Mouse (Mus musculus) embryonic facial prominence, embryonic 11.5 days (tissue): ENCODE results near the gene Tal1. TPM values are rescaled to one million over a fixed set of nuclear protein-coding genes. Genes with fewer than 3 reads are reported as not detected.
A peak's percentile ranks its signal among the peaks of the same experiment; 100 is the strongest.

Experiments
- ATAC-seq: fragments of 200-750 bp; cut with Nextera tagmentation; replicated peaks from 2 replicates; pipeline ENCODE4 v1.8.0; 2017; ENCODE audit warnings: low read depth; ENCODE audit not compliant: insufficient number of reproducible peaks, low FRiP score, low TSS enrichment
- DNase-seq: peaks from one replicate; pipeline ENCODE4 v3.0.0-alpha.2; 2015; ENCODE audit warnings: low spot score
- H3K27ac ChIP-seq: fragments of 300-500 bp; sonication (generic); replicated peaks from 2 replicates; pipeline ENCODE4 v1.5.1; 2014; ENCODE audit warnings: mild to moderate bottlenecking, low read depth, low read length, control low read depth
- H3K27me3 ChIP-seq: fragments of 300-500 bp; sonication (generic); 2 replicates; pipeline ENCODE4 v1.6.1; 2014; ENCODE audit warnings: mild to moderate bottlenecking, low read length, moderate library complexity, mixed read lengths; ENCODE audit not compliant: control insufficient read depth, insufficient read depth
- H3K36me3 ChIP-seq: fragments of 300-500 bp; sonication (generic); replicated peaks from 2 replicates; pipeline ENCODE4 v1.6.1; 2014; ENCODE audit warnings: low read depth, mild to moderate bottlenecking, low read length, moderate library complexity, mixed read lengths; ENCODE audit not compliant: control insufficient read depth, insufficient read depth
- H3K4me1 ChIP-seq: fragments of 300-500 bp; sonication (generic); 2 replicates; pipeline ENCODE4 v1.6.1; 2014; ENCODE audit warnings: low read length, mixed read lengths; ENCODE audit not compliant: control insufficient read depth, insufficient read depth
- H3K4me2 ChIP-seq: fragments of 300-500 bp; sonication (generic); 2 replicates; pipeline ENCODE4 v1.6.1; 2014; ENCODE audit warnings: low read depth, mild to moderate bottlenecking, control low read depth, low read length, moderate library complexity
- H3K4me3 ChIP-seq: fragments of 300-500 bp; sonication (generic); 2 replicates; pipeline ENCODE4 v1.5.1; 2014; ENCODE audit warnings: low read depth, low read length, control low read depth
- H3K9ac ChIP-seq: fragments of 300-500 bp; sonication (generic); replicated peaks from 2 replicates; pipeline ENCODE4 v1.6.1; 2014; ENCODE audit warnings: mild to moderate bottlenecking, control low read depth, low read length
- H3K9me3 ChIP-seq: fragments of 300-500 bp; sonication (generic); replicated peaks from 2 replicates; pipeline ENCODE4 v1.6.1; 2016; ENCODE audit warnings: mild to moderate bottlenecking, low read length, inconsistent platforms, mixed read lengths; ENCODE audit not compliant: control insufficient read depth
- WGBS: fragments of 180-500 bp; shearing (Covaris S2); extraction: QIAGEN DNeasy Blood & Tissue Kit; methylation state at CpG from one replicate; pipeline ENCODE4 v1.1.7; 2014; 5-methylcytosine and 5-hydroxymethylcytosine counted together
- polyA plus RNA-seq: library from polyadenylated mRNA; unstranded; fragments of >200 nt; fragmentation: Nextera tagmentation; extraction: Ambion mirVana; gene quantifications from 2 replicates; pipeline ENCODE4 v1.2.1, GENCODE M21; 2014

The Tal1 gene
- polyA plus RNA-seq, 1 experiment from 2014 or later = 4.8 TPM

DNA sequence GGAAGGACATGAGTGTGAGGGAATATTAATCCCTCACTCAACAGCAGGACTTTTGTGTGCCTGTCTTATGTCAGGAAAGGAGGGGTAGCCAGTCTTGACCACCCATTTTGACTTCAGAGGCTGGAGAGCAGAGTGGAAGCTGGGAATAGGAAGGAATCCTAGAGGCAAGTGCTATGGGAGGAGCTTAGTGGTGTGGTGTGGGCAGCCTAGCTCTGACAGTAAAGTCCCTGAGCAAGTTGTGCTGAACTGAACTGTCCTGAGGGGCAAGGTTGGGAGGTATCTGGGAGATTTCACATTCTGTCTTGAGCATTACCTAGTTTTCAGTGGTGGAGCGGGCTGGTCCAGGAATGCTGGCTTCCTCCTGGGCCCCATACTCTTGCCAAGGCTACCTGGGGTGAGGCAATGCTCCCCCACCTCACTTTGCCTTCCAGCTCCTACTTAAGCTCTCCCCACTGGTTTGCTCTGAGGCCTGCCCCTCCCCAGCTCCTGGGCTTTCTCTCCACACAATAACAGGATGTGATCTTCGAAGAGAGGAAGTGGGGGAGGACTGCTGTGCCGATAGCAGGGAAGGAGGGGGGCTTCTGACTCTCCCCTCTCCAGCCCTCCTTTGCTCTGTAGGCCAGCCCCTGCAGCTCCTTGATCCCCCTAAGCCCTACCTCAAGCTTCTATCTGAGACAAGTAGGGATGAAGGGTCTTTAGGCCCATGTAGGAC, 19.1 kb downstream of the Tal1 start:
- Histone ChIP-seq H3K9me3 (no peaks in the 10 kb centered on the region), H3K4me3 (no peak overlapping the region), H3K4me2 (no peak overlapping the region), H3K4me1 (no peaks in the 10 kb centered on the region), H3K9ac (no peak overlapping the region), H3K27ac (no peak overlapping the region), H3K36me3 (no peaks in the 10 kb centered on the region), H3K27me3 (no peaks in the 10 kb centered on the region)
- 41% methylated on average over 3 of the region's 3 CpGs for WGBS
- no peak for ATAC-seq
- DNase-seq = no peak

DNA sequence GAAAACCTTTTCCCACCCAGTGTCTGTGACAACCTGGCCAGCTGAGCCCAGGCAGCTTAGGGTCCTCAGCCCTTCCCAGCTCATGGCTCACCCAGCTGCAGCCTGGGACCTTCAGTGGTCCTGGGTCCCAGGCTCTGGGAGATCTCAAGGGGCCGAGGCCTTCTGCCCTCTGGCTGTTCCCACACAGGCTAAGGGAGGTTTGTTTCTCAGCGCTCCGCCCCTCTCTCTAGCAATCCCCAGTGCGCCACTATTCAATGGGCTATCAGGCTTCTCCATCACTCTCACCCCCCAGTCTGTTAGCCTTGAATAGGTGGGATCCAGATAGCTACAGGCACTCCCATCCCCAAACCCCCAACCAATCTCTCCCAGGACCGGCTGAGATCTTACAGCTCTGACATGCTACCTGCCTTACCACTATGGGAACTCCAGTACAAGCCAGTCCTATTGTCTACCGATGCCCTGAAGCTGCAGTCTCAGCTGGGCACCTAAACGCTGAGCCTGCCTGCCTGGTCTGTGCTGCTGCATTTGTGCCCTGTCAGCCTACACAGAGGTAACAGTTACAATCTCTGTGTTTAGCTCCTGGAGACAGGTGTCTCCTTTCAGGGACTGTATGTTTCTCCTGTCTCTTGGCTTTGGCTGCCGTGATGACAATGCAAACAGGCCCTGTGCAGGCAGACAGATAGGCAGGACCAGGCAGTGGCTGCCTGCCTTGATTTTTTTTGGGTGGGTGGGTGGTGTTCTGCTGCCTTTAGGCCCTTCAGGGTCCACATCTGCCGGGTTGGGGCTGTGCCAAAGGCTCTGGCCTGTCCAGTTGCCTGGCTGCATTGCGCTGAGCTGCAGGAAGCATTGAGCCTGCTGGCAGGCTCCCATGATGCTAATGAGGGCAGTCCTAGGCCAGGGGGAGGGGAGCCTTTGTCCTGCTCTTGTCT, 22.9 kb downstream of the Tal1 start:
- Histone ChIP-seq H3K9me3 (no peaks in the 10 kb centered on the region), H3K4me1 (no peaks in the 10 kb centered on the region), H3K27me3 (no peaks in the 10 kb centered on the region), H3K4me2 (no peak overlapping the region), H3K27ac (no peak overlapping the region), H3K4me3 (no peak overlapping the region), H3K9ac (no peak overlapping the region), H3K36me3 (no peaks in the 10 kb centered on the region)
- WGBS = 19% methylated on average over 10 of the region's 10 CpGs
- DNase-seq (no peak), ATAC-seq (peak; percentile 70; the same call in 1 of the 2 replicates)

DNA sequence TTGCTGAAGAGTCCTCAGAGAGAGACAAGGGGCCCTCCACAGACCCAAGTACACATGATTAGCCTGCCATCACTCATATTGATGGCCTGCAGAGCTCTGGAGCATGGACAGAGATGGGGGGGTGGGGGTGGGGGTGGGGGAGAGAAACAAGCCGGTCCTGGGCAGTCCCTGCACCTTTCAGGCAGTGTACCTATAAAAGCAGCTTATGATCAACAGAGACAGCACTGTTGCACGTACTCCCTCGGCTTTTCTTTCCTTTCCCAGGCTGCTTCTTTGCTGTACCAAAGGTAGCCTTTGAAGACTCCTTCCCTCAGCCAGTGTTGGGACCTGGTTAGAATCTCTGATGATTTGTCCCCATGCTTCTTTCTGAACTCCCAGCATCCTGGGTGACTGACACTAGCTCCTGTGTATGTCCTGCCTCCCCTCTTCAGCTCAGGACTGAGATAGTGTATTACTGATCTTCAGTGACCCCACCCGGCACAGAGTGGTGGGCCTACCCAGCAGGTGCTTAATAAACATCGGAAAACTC, 23.7 kb downstream of the Tal1 start:
- DNase-seq = no peak
- no peaks in the 10 kb centered on the region for H3K27me3 ChIP-seq
- no peak overlapping the region for H3K4me3 ChIP-seq

GRCm38 (mm10) chr4:115083031-115083430, 26.8 kb downstream of the Tal1 start:
- Histone ChIP-seq H3K9me3 (no peaks in the 10 kb centered on the region), H3K4me3 (no peak overlapping the region), H3K27ac (no peak overlapping the region), H3K27me3 (peaks cover 3% of the 10 kb centered on the region; the same call in 1 of the 2 replicates), H3K4me1 (no peaks in the 10 kb centered on the region), H3K4me2 (no peak overlapping the region), H3K36me3 (no peaks in the 10 kb centered on the region), H3K9ac (no peak overlapping the region)
- no peak for ATAC-seq
- 79% methylated on average over 3 of the region's 3 CpGs for WGBS
- DNase-seq = no peak

More for the DNA sequence above, 23.7 kb downstream of the Tal1 start:
- Histone ChIP-seq H3K36me3 (no peaks in the 10 kb centered on the region), H3K4me1 (no peaks in the 10 kb centered on the region), H3K4me2 (no peak overlapping the region), H3K9ac (no peak overlapping the region), H3K27ac (no peak overlapping the region), H3K9me3 (no peaks in the 10 kb centered on the region)
- 19% methylated on average over 5 of the region's 5 CpGs for WGBS
- no peak; the same call in none of the 2 replicates for ATAC-seq

DNA sequence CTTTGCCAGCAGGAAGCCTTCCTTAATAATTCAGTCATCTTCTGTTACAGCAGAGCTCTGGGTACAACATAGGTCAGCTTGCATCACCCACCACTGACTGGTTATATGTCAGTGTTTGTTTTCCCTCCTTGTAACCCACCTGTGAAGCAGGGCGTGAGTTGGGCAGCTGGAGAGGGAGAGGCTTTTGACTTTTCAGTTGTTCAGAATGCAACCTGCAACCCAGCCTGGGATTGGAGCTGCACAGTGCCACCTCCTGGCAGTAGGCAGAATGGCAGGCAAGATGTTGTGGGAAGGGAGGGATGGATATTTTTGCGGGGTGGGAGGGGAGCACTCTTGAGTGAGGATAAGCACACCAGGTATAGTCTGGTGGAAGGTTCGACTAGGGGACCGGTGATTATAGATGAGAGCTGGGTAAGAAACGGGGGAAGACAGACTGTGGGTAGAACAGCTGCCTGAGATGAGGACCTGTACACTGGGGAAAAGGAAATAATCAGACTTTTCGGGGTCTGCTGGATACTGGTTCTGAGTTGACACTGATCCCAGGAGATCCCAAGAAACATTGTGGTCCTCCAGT, 29.4 kb downstream of the Tal1 start:
- 20% methylated on average over 6 of the region's 6 CpGs for WGBS
- Histone ChIP-seq H3K4me3 (no peak overlapping the region), H3K27ac (no peak overlapping the region), H3K27me3 (peaks cover 3% of the 10 kb centered on the region; the same call in 1 of the 2 replicates), H3K4me1 (no peaks in the 10 kb centered on the region), H3K9ac (no peak overlapping the region), H3K9me3 (no peaks in the 10 kb centered on the region), H3K36me3 (no peaks in the 10 kb centered on the region), H3K4me2 (no peak overlapping the region)
- ATAC-seq (no peak), DNase-seq (peak; percentile 72)

DNA sequence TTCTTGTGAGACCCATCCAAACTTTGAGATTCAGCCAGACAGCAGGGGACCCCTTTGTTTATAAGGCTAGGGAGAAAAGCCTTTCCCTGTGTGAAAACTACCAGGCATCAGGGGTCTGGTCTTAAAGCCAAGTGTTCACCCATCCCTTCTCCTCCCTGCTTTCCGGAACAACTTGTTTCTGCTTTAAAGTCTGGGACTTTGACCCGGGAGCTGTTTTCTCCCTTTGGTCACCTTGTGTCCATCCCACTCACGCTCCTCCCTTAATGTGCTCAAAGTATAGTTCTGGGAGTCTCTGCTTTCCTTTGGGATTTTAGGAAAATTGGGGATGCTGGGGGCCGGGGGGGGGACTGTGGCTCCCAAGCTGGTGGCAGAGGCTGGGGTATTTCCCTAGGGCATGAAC, 30.0 kb downstream of the Tal1 start:
- 80% methylated on average over 4 of the region's 4 CpGs for WGBS
- peaks cover 3% of the 10 kb centered on the region; the same call in 1 of the 2 replicates for H3K27me3 ChIP-seq
- DNase-seq = no peak

GRCm38 (mm10) chr4:115086763-115087415, 30.7 kb downstream of the Tal1 start:
- H3K36me3 ChIP-seq = no peaks in the 10 kb centered on the region
- H3K4me3 ChIP-seq = no peak overlapping the region
- H3K9ac ChIP-seq = no peak overlapping the region
- ATAC-seq (no peak), DNase-seq (no peak)
- H3K4me1 ChIP-seq = no peaks in the 10 kb centered on the region
- WGBS = 63% methylated on average over 3 of the region's 3 CpGs
- H3K27me3 ChIP-seq = peaks cover 3% of the 10 kb centered on the region; the same call in 1 of the 2 replicates
- H3K27ac ChIP-seq = no peak overlapping the region
- no peaks in the 10 kb centered on the region for H3K9me3 ChIP-seq
- H3K4me2 ChIP-seq = no peak overlapping the region

More for the DNA sequence above, 30.0 kb downstream of the Tal1 start:
- Histone ChIP-seq H3K4me2 (no peak overlapping the region), H3K4me1 (no peaks in the 10 kb centered on the region), H3K4me3 (no peak overlapping the region), H3K9me3 (no peaks in the 10 kb centered on the region), H3K36me3 (no peaks in the 10 kb centered on the region), H3K27ac (no peak overlapping the region), H3K9ac (no peak overlapping the region)
- ATAC-seq = no peak
